Mouse (Mus musculus): ENCODE data around the gene Mtx1. TPM values are rescaled to one million over a fixed set of nuclear protein-coding genes. Genes with fewer than 3 reads are reported as not detected.
A peak's percentile ranks its signal among the peaks of the same experiment; 100 is the strongest.

Gene Mtx1
- polyA plus RNA-seq, 1 experiment = 66.8 TPM

- TF ChIP-seq POLR2A (IDR thresholded peaks at IDR 0.05; ENCODE audit: borderline replicate concordance, low read depth, low read length) (no peak), CTCF (IDR thresholded peaks at IDR 0.05; ENCODE audit: low read depth, low read length) (no peak)
- Histone ChIP-seq H3K27ac (ENCODE audit: insufficient read depth, low read depth, low read length) (peak overlapping the region; percentile 64), H3K4me3 (ENCODE audit: insufficient read depth, low read length) (peak overlapping the region; percentile 74), H3K4me1 (ENCODE audit: control insufficient read depth, insufficient read depth, low read length) (peaks cover 7% of the 10 kb centered on the region)
Observed at GRCm38 (mm10) chr3:89178107-89178385, 48.8 kb downstream of the Mtx1 start.

GRCm38 (mm10) chr3:89177242-89178106, 49.4 kb downstream of the Mtx1 start, which contains the start of gene Scamp3:
Gene Scamp3 (plus strand): TSS chr3:89177473.
- Histone ChIP-seq H3K4me1 (ENCODE audit: control insufficient read depth, insufficient read depth, low read length) (peaks cover 7% of the 10 kb centered on the region), H3K4me3 (ENCODE audit: insufficient read depth, low read length) (peak within 1 kb of the TSS; percentile 74), H3K27ac (ENCODE audit: insufficient read depth, low read depth, low read length) (peak within 1 kb of the TSS; percentile 64)
- TF ChIP-seq POLR2A (IDR thresholded peaks at IDR 0.05; ENCODE audit: borderline replicate concordance, low read depth, low read length) (no peak), CTCF (IDR thresholded peaks at IDR 0.05; ENCODE audit: low read depth, low read length) (no peak)

- Histone ChIP-seq H3K4me1 (ENCODE audit: control insufficient read depth, insufficient read depth, low read length) (peaks cover 7% of the 10 kb centered on the region), H3K4me3 (ENCODE audit: insufficient read depth, low read length) (no peak overlapping the region), H3K27ac (ENCODE audit: insufficient read depth, low read depth, low read length) (peak overlapping the region; percentile 22; the same call in 1 of the 2 replicates)
- TF ChIP-seq CTCF (IDR thresholded peaks at IDR 0.05; ENCODE audit: low read depth, low read length) (no peak), POLR2A (IDR thresholded peaks at IDR 0.05; ENCODE audit: borderline replicate concordance, low read depth, low read length) (no peak)
Observed at GRCm38 (mm10) chr3:89176421-89176820, 50.5 kb downstream of the Mtx1 start.

- TF ChIP-seq CTCF (IDR thresholded peaks at IDR 0.05; ENCODE audit: low read depth, low read length) (no peak), POLR2A (IDR thresholded peaks at IDR 0.05; ENCODE audit: borderline replicate concordance, low read depth, low read length) (no peak)
Observed at GRCm38 (mm10) chr3:89175544-89175943, 51.3 kb downstream of the Mtx1 start.

GRCm38 (mm10) chr3:89174844-89175243, 52.0 kb downstream of the Mtx1 start:
- no peak for TF ChIP-seq POLR2A (IDR thresholded peaks at IDR 0.05; ENCODE audit: borderline replicate concordance, low read depth, low read length)
- no peak overlapping the region for H3K27ac ChIP-seq (ENCODE audit: insufficient read depth, low read depth, low read length)
- H3K4me1 ChIP-seq (ENCODE audit: control insufficient read depth, insufficient read depth, low read length) = peaks cover 7% of the 10 kb centered on the region
- H3K4me3 ChIP-seq (ENCODE audit: insufficient read depth, low read length) = no peak overlapping the region

More at GRCm38 (mm10) chr3:89175544-89175943, 51.3 kb downstream of the Mtx1 start:
- H3K27ac ChIP-seq (ENCODE audit: insufficient read depth, low read depth, low read length) = no peak overlapping the region
- peaks cover 7% of the 10 kb centered on the region for H3K4me1 ChIP-seq (ENCODE audit: control insufficient read depth, insufficient read depth, low read length)
- no peak overlapping the region for H3K4me3 ChIP-seq (ENCODE audit: insufficient read depth, low read length)

- Histone ChIP-seq H3K4me1 (ENCODE audit: control insufficient read depth, insufficient read depth, low read length) (peaks cover 16% of the 10 kb centered on the region), H3K4me3 (ENCODE audit: insufficient read depth, low read length) (no peak overlapping the region), H3K27ac (ENCODE audit: insufficient read depth, low read depth, low read length) (no peak overlapping the region)
- TF ChIP-seq POLR2A (IDR thresholded peaks at IDR 0.05; ENCODE audit: borderline replicate concordance, low read depth, low read length) (no peak), CTCF (IDR thresholded peaks at IDR 0.05; ENCODE audit: low read depth, low read length) (no peak)
Observed at GRCm38 (mm10) chr3:89166945-89167344, 59.9 kb downstream of the Mtx1 start.

GRCm38 (mm10) chr3:89165268-89165870, 61.5 kb downstream of the Mtx1 start:
- Histone ChIP-seq H3K4me1 (ENCODE audit: control insufficient read depth, insufficient read depth, low read length) (peaks cover 16% of the 10 kb centered on the region), H3K4me3 (ENCODE audit: insufficient read depth, low read length) (peak overlapping the region; percentile 92), H3K27ac (ENCODE audit: insufficient read depth, low read depth, low read length) (peak overlapping the region; percentile 71)
- TF ChIP-seq POLR2A (IDR thresholded peaks at IDR 0.05; ENCODE audit: borderline replicate concordance, low read depth, low read length) = no peak
- no peak for TF ChIP-seq CTCF (IDR thresholded peaks at IDR 0.05; ENCODE audit: low read depth, low read length)

GRCm38 (mm10) chr3:89164506-89165267, 62.2 kb downstream of the Mtx1 start, which contains the start of gene Clk2:
Gene Clk2 (plus strand): TSS chr3:89164795.
- peak within 1 kb of the TSS; percentile 92 for H3K4me3 ChIP-seq (ENCODE audit: insufficient read depth, low read length)
- TF ChIP-seq CTCF (IDR thresholded peaks at IDR 0.05; ENCODE audit: low read depth, low read length) (no peak), POLR2A (IDR thresholded peaks at IDR 0.05; ENCODE audit: borderline replicate concordance, low read depth, low read length) (no peak)

GRCm38 (mm10) chr3:89163643-89164245, 63.1 kb downstream of the Mtx1 start:
- TF ChIP-seq POLR2A (IDR thresholded peaks at IDR 0.05; ENCODE audit: borderline replicate concordance, low read depth, low read length) (no peak), CTCF (IDR thresholded peaks at IDR 0.05; ENCODE audit: low read depth, low read length) (no peak)
- Histone ChIP-seq H3K27ac (ENCODE audit: insufficient read depth, low read depth, low read length) (peak overlapping the region; percentile 83), H3K4me3 (ENCODE audit: insufficient read depth, low read length) (peak overlapping the region; percentile 92), H3K4me1 (ENCODE audit: control insufficient read depth, insufficient read depth, low read length) (peaks cover 20% of the 10 kb centered on the region)

More at GRCm38 (mm10) chr3:89164506-89165267, 62.2 kb downstream of the Mtx1 start, which contains the start of gene Clk2:
- peak within 1 kb of the TSS; percentile 83 for H3K27ac ChIP-seq (ENCODE audit: insufficient read depth, low read depth, low read length)
- H3K4me1 ChIP-seq (ENCODE audit: control insufficient read depth, insufficient read depth, low read length) = peaks cover 16% of the 10 kb centered on the region
